Mouse (Mus musculus) c-Kit-positive CD71-negative TER-119-negative erythroid progenitor cells, embryonic 14.5 days (primary cell): ENCODE results near the gene Arap1.

Experiments used
- DNase-seq: peaks from one replicate; pipeline ENCODE4 v3.0.0-alpha.2; 2013; ENCODE audit warnings: low read depth

The Arap1 gene

GRCm38 (mm10) chr7:101362791-101363191, 14.9 kb downstream of the Arap1 start:
- DNase-seq, result no peak

GRCm38 (mm10) chr7:101363914-101364313, 16.0 kb downstream of the Arap1 start:
- DNase-seq, result no peak

DNA sequence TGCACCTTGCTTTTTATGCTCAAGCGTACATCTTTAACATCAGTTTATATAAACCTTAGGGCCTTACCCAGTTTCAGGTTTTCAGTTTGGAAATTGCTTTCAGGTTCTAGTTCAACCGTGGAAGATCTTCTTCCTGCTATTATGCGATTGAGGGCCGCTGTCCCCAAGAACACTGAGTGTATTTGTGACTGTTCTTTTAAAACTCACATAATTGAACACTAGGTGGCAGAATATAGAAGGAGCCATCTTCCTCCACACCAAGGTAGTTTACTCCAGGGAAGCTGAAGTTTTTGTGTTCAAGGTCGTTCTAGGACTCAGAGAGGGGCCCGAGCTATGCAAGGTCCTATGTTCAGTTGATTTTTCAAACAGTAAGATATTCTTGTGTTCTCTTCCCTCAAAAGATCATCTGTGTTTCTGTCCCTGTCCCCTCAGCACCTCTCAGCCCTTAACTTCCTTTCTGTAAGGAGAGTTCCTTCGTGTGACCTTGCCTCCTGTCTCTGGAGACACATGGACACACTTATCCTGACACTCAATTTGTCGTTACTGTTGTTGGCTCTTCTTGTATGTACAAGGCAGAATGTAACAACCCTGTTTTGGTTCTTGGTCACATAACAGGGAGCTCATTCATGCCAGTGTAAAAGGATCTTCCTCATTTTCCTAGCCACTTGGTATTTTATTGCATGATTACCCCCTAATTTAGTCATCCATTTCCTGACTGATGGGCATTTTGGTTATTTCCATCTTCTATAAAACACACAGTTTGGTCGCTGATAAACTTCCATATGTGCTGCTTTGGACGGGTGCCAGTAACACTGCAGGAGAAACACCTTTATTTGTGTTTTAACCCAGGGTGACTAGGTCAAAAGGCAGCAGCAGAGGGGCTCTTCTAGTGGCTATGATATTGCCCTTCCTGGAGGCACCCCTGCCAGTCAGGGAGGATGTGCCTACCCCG, 20.3 kb downstream of the Arap1 start:
- DNase-seq, result no peak

DNA sequence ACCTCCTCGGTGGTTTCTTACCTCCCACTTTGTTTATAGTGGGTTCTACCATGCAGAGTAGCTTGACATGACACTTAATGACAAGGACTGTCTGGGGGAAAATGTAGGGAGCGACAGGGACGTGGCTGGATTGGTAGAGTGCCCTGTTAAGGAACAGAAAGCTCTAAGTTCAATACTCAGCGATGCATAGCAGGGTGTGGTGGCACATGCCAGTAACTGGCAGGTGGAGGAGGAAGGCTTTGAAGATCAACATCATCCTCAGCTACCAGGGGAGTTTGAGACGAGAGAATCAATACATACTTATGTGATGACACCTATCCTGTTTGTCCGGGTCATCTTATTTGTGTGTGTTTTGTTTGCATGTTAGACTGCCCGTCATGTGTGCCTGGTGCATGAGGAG, 21.8 kb downstream of the Arap1 start:
- DNase-seq, result no peak

DNA sequence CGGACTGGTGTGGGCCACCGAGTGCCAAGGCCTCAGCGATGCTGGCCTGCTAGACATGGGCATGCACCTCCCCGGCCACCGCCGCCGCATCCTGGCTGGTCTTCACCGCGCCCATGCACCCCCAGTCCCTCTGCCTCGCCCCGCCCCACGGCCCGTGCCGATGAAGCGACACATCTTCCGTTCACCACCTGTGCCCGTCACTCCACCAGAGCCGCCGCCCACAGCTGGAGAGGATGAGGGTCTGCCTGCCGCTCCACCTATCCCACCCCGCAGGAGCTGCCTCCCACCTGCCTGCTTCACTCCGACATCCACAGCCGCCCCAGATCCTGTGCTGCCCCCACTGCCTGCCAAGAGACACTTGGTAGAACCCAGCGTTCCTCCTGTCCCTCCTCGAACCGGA, 25.2 kb downstream of the Arap1 start:
- DNase-seq, result no peak

DNA sequence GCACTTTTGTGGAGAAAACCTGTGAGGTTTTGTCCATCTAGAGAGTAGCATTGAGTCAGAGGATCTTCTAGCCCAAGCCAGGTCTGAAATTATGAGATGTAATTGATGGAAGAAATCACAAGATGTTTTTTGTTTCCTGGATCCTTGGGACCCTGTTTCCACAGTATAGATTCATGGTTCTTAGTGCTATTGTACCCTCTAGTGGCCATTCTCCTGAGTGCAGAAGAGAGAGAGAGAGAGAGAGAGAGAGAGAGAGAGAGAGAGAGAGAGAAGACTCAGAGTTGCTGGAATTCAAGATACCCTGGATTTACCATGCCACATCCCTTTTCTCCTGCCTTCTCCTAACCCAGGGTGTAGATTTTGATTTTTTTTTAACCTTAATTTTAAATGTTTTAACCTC, 26.3 kb downstream of the Arap1 start:
- no peak for DNase-seq

GRCm38 (mm10) chr7:101376701-101377340, 29.0 kb downstream of the Arap1 start:
- DNase-seq, result no peak

DNA sequence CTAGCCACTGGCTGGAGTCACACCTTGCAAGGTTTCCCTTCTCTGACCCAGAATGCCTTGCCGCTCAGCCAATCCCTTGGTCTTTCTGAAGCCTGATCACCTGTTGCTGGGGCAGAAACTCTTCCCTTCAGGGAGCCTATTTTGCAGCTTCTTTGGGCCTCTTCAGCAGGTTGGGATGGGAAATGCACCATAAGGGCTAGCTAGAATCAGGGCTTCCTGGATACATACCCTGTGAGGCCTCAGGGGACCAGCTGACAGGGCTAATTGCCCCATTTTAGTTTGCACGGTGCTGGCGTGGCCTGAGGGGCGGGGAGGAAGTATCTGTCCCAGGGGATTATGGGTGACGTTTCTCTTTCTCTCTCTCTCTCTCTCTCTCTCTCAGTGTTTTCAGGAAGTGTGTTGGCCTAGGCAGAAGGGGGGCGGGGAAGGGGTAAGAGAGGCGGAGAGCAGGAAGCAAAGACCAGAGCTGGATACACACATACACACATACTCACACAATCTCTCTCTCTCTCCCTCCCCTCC, 29.9 kb downstream of the Arap1 start:
- peak; percentile 60 for DNase-seq

DNA sequence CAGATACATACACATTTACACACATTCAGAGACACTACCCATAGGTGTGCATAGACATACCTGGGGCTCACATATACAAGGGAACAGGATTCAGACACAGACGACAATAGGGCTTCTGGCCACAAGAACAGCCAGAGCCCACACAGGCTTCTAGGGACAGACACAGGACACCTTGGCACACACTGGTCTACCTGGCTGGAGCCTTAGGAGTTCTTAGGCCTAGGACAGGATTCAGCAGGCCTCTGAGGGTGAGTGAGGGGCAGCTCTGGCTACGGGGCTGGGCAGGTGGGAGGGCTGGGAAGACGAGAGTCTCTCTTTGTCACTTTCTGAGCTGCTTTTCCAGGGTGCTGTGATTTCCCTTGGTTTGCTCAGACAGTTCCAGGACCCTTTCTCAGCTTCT, 30.4 kb downstream of the Arap1 start:
- DNase-seq, result no peak

- DNase-seq, result no peak
Measured at GRCm38 (mm10) chr7:101378796-101379465, 31.1 kb downstream of the Arap1 start.

DNA sequence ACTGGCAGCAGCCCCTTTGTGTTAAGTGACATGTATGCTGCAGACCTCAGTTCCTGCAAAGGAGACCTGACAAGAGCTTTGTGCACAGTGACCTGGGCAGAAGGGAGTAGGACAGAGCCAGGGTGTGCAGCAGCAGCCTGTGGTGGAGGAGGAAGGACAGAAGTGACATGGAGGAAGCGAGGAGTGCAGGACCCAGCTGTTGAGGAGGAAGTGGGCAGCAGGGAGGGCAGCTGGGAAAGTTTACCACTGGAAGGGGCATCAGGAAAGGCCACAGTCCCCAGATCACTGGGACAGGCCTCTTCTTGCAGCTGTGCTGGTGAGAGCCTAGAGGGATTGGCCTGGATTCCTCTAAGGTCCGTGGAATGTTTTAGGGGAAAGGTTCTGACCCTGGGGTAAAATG, 31.9 kb downstream of the Arap1 start:
- DNase-seq, result no peak

- no peak for DNase-seq
Measured at GRCm38 (mm10) chr7:101381512-101381911, 33.6 kb downstream of the Arap1 start.

DNA sequence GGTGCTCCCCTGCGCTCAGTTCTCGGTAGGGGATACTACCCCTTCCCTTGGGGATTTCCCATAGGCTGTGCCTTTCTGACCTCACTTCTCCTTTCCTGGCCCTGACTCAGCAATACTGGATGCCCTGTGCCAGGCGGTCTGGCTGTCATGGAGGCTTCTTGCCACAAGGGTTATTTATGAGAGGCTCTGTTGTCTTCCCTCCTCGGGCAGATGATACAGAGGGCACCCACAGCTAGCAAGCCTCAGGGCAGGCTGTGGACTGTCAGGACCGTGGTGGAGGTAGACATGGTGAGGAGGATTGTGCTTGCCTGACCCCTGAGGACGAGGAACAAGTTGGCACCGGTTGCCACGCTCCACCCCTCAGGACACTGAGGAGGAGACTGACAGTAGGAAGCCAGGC, 34.5 kb downstream of the Arap1 start:
- peak; percentile 69 for DNase-seq

DNA sequence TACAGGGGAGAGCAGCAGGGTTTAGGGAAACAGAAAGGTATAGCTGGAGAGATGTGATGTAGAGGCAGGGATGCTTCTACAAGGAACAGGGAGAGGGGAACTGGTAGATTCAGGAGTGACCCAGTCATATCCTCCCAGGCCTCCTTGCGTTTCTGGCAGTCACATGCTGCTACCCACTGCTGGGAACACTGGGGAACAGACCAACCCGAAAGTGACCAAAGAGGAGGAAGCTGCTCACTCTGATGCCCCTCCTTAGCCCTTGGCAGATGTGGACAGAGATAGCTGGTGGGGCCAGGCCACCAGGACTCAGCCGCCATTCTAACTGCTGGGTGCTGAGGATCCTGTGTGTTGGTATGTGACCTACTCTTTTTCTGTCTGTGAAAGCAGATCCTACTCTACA, 35.9 kb downstream of the Arap1 start:
- DNase-seq, result no peak

- no peak for DNase-seq
Measured at GRCm38 (mm10) chr7:101384931-101385330, 37.1 kb downstream of the Arap1 start.

- no peak for DNase-seq
Measured at GRCm38 (mm10) chr7:101385331-101385733, 37.5 kb downstream of the Arap1 start.

- no peak for DNase-seq
Measured at GRCm38 (mm10) chr7:101385866-101386452, 38.1 kb downstream of the Arap1 start.

DNA sequence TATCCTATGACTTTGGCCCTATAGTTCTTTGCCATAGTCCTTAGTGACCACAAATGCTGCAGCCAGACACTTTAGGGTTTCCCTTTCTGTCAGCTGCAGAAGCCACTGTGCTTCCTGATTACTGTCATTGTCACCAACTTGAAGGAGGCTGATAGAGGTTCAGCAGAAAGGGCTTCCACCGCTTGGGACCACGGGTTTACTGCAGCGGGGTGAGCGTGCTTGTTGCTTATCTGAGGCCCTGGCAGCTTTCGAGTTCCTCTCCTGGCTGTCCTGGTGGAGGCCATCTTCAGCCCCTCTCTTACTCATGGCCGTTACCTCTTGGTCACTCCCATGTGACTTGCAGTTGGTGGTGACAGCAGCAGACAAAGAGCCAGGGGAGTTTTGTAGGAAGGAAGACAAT, 41.4 kb downstream of the Arap1 start:
- DNase-seq, result no peak

DNA sequence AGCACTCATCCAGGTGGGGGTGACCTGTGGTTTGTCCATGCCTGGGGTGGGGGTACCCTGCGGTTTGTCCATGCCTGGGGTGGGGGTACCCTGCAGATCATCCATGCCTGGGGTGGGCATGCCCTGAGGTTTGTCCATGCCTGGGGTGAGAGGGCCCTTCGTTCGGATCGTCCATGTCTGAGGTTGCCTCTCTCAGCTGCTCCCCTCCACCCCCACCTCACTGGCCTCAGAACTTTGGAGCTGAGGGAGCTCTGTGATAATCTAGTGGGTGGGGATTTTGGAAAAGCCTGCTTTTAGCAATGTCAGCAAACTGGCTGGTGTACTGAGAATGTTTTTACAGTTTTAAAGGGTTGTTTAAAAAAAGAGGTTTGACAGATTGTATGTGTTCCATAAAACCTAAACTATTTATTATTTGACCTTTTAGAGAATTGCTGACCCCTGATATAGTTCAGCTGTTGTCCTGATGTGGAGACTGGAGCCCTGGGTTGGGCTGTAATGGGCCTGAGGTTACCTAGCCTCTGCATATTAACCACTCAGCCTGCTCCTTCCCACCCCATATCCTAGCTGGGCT, 44.1 kb downstream of the Arap1 start:
- DNase-seq, result no peak

DNA sequence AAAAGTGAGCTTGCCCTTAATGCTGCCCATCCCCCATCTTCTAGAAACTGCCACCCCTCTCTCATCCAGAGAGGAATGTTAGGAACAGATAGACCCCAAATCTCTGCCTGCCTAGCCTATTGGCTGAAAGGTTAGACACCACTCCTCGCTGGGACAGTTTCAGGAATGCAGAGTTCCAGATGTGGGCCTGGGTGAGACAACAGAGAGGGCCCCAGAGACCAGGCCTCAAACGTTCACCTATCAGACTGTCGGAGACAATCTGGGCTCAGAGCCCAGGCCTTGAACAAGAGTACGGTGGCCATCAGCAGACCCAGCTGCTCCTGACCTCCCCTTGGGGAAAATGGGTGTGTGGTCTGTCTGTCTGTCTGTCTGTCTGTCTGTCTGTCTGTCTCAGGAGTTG, 45.1 kb downstream of the Arap1 start:
- no peak for DNase-seq

- DNase-seq, result no peak
Measured at GRCm38 (mm10) chr7:101393694-101394504, 46.0 kb downstream of the Arap1 start.
